Mouse (Mus musculus): ENCODE data around the gene Acss3. TPM values are rescaled to one million over a fixed set of nuclear protein-coding genes. Genes with fewer than 3 reads are reported as not detected.
A peak's percentile ranks its signal among the peaks of the same experiment; 100 is the strongest.

Acss3 gene
- total RNA-seq (2021), result 1 to 10 TPM; 2.7 to 8.1 TPM
- long read RNA-seq, experiment 1, partial matches to known transcripts, result 1 of 2 reads
- long read RNA-seq, experiment 1, other reads (novel, unspliced or antisense), result 0 of 2 reads
- long read RNA-seq, experiment 2, full-length matches to known transcripts, result 2 of 6 reads
- long read RNA-seq, experiment 2, partial matches to known transcripts, result 1 of 6 reads
- long read RNA-seq, experiment 2, other reads (novel, unspliced or antisense), result 3 of 6 reads

- DNase-seq, result peak; percentile 72 to 73
These were observed at the start of gene Acss3 for GRCm38 (mm10) chr10:107123529-107124335. TSS of gene Acss3 (minus strand) at chr10:107123668.

GRCm38 (mm10) chr10:107172003-107172689 is 48.7 kb upstream of the Acss3 start:
- no peak for DNase-seq

GRCm38 (mm10) chr10:107166486-107166885 is 43.0 kb upstream of the Acss3 start:
- DNase-seq, result no peak

- no peak for DNase-seq
These were observed 25.3 kb upstream of the Acss3 start for GRCm38 (mm10) chr10:107148759-107149158.

- no peak for DNase-seq
These were observed 20.5 kb upstream of the Acss3 start for GRCm38 (mm10) chr10:107144016-107144415.

GRCm38 (mm10) chr10:107142910-107143309 is 19.4 kb upstream of the Acss3 start:
- DNase-seq, result no peak

- peak; percentile 19 to 37 for DNase-seq
These were observed 532 bp downstream of the Acss3 start for GRCm38 (mm10) chr10:107122744-107123528.

GRCm38 (mm10) chr10:107121301-107121700 is 2.2 kb downstream of the Acss3 start:
- DNase-seq, result no peak

GRCm38 (mm10) chr10:107119135-107119534 is 4.3 kb downstream of the Acss3 start:
- no peak for DNase-seq

- peak; percentile 34 to 49 for DNase-seq
These were observed 6.7 kb downstream of the Acss3 start for GRCm38 (mm10) chr10:107116709-107117267.

GRCm38 (mm10) chr10:107115930-107116642 is 7.4 kb downstream of the Acss3 start:
- DNase-seq, result no peak

GRCm38 (mm10) chr10:107115121-107115520 is 8.3 kb downstream of the Acss3 start:
- no peak for DNase-seq

GRCm38 (mm10) chr10:107094452-107094851 is 29.0 kb downstream of the Acss3 start:
- DNase-seq, result no peak

GRCm38 (mm10) chr10:107053846-107054624 is 69.4 kb downstream of the Acss3 start:
- no peak for DNase-seq

GRCm38 (mm10) chr10:107050489-107050888 is 73.0 kb downstream of the Acss3 start:
- no peak for DNase-seq

- no peak for DNase-seq
These were observed 80.8 kb downstream of the Acss3 start for GRCm38 (mm10) chr10:107042656-107043055.

GRCm38 (mm10) chr10:107040837-107041236 is 82.6 kb downstream of the Acss3 start:
- peak; percentile 37 to 55 for DNase-seq

GRCm38 (mm10) chr10:107040378-107040777 is 83.1 kb downstream of the Acss3 start:
- no peak for DNase-seq

GRCm38 (mm10) chr10:107039211-107039610 is 84.3 kb downstream of the Acss3 start:
- peak; percentile 14 to 23 for DNase-seq

- no peak for DNase-seq
These were observed 99.2 kb downstream of the Acss3 start for GRCm38 (mm10) chr10:107024254-107024653.

All from heart, adult 18-20 months (tissue).